Mouse (Mus musculus) kidney, adult 2 months (tissue): ENCODE measurements around the gene Apol7b.
"Not testable (repeated sequence)": the region's sequence is repeated elsewhere in the genome, so short reads cannot be mapped to it uniquely, and the experiment has no call there.

Source experiments
- CTCF ChIP-seq: fragments of 200-500 bp; conservative IDR thresholded peaks from 2 replicates; pipeline ENCODE4 v1.5.1; 2011; ENCODE audit warnings: low read depth, mild to moderate bottlenecking, control low read depth, low read length, moderate library complexity, mixed read lengths; ENCODE audit not compliant: insufficient read depth, insufficient read length
- POLR2A ChIP-seq: fragments of 200-500 bp; IDR thresholded peaks from one replicate; pipeline ENCODE4 v1.6.1; 2011; ENCODE audit warnings: low read depth, low read length, control low read depth

DNA sequence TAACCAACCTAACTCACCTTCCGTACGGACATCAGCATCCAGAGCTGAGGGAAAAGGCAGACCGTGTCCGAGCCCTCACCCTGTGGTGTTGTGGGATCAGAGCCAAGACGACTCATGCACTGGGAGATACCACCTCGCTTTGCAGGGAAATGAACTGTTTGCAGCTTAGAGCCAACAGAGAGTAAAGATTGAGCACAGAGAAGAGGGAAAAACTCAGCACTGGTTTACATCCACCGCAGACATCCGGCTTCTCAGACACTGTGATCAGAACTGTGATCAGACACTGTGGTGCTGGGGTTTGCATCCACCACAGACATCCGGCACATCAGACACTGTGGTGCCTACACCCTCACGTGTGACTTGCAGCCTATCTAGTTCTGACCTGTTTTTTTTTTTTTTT lies 40.9 kb downstream of the Apol7b start:
- not testable (repeated sequence) for TF ChIP-seq CTCF, POLR2A
